Mouse (Mus musculus): Measurements from ENCODE around the gene Ctla2a.

DNA sequence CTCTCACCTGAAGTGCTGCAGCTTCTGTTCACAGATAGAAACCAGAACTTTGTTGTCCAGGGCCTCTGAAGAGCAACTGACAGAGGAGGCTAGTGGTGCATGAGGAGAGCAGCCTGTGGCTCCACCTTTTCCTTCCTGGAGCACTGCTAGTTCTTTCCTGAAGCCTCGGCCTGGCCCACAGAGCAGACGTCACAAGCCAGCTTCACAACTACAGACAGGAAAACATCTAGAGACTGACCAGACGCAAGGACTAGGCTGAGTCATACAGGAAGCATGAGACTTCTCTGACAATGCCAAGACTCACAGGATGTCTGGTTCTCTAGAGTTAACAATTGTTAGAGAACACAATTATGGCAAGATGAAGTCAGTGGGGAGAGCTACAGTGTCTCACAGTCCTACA, 39.1 kb downstream of the Ctla2a start, which contains the start of gene Ctla2b:
- TF ChIP-seq POLR2A (IDR thresholded peaks at IDR 0.05; ENCODE audit: control insufficient read depth, extremely low read depth, insufficient read depth, low read length, poor library complexity) (no peak), CTCF (IDR thresholded peaks at IDR 0.05; ENCODE audit: borderline replicate concordance, control insufficient read depth, extremely low read depth, insufficient read depth, low read length, poor library complexity) (no peak)

All from thymus, adult 2 months (tissue).